Mouse (Mus musculus) R1 (cell line): ENCODE data around the gene Ahnak.
A peak's percentile ranks its signal among the peaks of the same experiment; 100 is the strongest.

ENCODE experiments used
- DNase-seq: peaks from one replicate; pipeline ENCODE4 v3.0.0-alpha.2; 2018; ENCODE audit warnings: low read depth, low spot score

Gene Ahnak

DNA sequence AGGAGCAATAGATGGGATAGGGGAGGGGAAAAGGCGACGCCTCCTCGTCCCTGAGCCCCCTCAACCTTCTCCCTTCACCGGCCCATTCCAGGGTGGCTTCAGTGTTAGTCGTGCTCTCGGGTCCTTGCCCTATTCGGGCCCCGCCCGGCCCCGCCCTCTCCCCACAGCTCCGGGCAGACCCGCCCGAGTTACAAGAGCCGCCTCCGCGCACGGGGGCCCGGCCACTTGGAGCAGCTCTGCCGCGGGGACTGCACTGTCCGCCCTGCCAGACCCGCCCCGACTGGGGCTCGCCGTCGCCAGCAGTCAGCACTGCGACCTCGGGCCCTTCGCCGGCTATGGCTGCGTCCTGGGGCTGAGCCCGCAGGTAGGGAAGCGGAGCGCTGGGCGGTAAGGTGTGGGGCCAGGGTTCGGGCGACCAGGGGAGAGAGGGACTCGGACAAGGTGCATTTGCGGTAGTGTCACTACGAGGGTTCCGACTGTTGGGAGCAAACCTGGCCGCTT is at the start of gene Ahnak:
Ahnak (plus strand) TSS at position 219 of the 501 bp plus-strand sequence.
- peak; percentile 78 for DNase-seq

DNA sequence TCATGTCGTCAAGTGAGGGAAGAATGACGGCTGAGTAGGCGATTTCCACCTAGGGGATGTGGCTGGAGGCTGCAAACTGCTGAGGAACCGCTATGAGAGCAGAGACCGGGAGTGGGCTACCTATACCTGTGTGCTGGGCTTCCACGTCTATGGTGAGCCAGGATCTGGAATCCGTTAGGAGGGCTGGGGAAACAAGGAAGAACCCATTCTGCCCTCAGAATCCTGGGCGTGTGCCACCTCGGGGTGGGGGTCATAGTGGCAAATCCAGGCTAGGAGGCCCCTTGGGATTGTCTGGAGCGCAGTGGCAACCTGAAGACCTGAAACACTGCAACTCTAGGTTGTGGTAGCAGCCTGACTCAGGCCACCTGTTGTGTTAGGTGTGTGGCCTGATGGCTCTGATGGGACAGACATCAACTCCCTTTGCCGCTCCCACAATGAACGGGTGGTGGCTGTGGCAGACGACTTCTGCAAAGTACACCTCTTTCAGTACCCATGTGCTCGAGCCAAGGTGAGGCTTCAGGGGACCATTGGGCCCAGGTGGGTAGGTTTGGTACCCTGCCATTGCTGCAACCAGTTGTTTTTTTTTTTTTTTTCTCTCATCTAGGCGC is 48.5 kb upstream of the Ahnak start:
- DNase-seq, result peak; percentile 42

DNA sequence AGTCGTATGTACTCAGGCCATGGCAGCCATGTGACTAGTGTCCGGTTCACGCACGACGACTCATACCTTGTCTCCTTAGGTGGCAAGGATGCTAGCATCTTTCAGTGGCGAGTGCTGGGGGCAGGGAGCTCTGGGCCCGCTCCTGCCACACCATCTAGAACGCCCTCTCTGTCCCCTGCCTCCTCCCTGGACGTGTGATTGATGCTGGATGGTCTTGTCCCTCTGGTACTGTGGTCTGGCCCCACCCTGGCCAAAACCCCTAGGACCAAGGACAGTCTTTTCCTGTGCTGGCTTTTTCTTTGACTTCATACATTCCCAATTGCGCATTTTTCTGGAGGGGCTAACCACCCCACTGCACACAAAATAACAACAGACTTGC is 48.0 kb upstream of the Ahnak start:
- DNase-seq, result no peak

GRCm38 (mm10) chr19:8941515-8942217 is 47.4 kb upstream of the Ahnak start, which contains the start of gene Mta2:
Gene Mta2 (plus strand): TSS chr19:8941875.
- DNase-seq, result peak; percentile 97

DNA sequence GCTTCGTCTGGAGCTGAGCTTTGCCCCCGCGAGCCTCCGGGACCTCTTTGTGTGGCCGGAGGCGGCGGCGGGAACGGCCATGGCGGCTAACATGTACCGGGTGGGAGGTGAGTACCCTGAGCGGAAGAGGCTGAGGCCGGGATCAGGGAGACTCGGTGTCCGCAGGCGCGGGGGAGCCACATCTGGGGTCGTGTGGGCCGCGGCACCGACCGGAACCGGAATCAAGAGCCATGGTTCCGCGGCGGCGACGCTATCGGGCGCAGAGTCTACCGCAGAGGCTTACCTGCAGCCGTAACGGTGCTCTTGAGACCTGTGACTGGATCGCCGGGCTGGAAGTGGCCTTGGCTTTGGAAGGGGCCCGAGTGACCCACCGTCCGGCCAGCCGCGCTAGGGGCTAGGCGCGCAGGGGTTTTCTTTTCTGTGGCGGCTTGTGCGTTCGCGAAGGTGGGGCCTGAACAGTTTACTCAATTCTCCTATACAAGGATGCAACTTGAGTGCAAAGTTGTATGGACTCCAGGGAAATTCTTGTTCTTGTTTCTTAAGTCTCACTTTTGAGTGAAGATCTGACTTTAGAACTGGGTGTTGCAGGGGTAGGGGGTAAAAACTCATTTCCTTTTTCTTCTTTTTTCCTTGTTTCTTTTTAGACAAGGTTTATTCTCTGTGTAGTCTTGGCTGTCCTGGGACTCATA is 46.7 kb upstream of the Ahnak start:
- peak; percentile 52 for DNase-seq

DNA sequence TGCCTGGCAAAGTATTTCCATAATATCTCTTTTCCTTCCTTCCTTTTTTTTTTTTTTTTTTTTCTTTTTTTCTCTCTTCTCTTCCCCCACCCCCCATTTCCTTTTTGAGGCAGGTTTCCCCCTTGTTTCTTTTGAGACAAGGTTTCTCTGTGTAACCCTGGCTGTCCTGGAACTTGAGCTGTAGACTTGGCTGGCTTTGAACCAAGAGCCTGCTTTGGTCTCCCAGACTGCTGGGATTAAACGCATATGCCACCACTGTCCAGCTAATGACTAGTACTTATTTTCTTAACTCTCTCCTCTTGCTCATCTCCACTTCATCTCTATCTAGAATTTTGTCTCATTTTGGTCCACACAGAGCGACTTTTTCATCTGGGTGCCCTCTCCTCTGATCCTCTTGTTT is 46.0 kb upstream of the Ahnak start:
- DNase-seq, result no peak

DNA sequence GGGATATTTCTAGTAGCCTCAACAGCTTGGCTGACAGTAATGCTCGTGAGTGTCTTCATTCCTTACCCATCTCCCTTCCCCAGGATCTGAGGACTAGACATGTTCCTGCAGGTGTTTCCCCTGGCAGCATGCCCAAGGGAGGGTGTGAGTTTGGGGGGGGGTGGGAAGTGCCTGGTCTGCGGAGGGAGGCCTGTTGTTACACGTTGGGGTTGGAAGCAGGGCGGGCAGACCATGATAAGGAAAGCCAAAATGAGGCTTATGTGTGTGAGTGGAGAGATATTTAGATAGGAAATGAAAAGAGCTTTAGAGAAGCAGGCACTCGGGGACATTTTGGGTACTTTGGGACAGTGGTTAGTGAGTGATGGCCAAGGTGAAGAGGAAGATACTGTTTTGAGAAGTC is 45.0 kb upstream of the Ahnak start:
- DNase-seq, result no peak

DNA sequence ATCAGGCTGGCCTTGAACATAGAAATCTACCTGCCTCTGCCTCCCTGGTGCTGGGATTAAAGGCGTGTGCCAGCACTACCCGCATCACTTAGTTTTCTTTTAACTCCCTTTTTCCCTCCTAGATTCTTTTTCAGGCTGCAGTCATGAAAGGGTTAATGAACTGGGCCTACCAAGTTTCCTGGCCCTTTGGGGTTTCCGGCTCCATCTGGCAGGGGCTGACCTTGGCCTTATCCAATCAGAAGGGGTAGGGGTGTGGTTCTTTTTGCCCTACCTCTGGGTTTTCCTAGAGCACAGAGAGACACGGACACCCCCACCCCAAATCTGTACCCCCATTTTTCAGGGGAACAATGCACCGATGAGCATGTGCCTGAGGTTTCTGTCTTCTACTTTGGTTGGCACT is 44.3 kb upstream of the Ahnak start:
- DNase-seq, result peak; percentile 95

GRCm38 (mm10) chr19:8945251-8945650 is 43.8 kb upstream of the Ahnak start:
- no peak for DNase-seq

DNA sequence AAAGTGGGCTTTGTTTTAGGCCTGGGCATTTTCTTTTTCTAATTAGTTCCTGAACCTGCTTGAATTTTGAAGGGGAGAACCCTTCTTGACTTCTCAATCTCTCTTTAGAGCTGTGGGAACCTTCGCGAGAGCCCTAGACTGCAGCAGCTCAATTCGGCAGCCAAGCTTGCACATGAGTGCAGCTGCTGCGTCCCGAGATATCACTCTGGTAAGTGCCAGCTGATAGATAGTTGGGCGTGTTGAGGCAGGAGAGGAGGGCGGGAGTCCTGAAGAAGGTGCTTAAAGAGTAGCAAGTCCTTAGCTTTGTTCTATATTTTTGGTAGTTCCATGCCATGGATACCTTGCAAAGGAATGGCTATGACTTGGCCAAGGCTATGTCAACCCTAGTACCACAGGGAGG is 42.2 kb upstream of the Ahnak start:
- DNase-seq, result no peak

DNA sequence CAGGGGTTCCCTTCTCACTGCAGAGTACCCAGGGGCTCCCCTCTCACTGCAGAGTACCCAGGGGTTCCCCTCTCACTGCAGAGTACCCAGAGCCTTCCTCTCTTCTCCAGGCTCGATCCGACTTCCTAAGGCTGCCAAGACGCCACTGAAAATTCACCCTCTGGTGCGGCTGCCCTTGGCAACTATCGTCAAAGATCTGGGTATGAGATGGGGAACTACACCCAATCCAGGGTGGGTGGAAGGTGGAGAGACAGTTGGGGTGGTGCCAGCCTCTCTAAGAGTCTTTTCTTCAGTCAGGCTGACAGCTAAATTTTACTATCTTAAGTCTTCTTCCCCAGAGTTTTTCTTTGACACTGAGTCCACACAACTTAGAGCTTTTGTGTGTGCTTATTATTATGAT is 38.9 kb upstream of the Ahnak start:
- no peak for DNase-seq

DNA sequence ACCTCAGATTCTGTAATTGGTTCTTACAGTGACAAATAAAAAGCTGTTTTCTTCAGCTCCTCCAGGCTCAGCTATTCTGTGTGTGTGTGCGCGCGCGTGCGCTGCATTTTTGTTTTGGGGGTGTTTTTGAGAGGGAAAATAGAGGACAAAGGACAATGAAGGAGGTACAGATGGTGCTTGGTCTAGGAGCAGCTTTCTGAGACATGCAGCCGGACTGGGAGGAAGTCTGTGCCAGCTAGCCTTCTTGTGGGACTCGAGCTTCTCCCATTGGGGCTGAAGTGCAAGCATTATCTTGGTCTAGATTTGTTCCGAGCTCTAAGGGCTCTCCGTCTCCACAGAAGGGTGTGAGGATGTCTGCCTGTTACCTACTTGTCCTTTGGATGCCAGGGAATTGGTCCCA is 36.8 kb upstream of the Ahnak start:
- DNase-seq, result no peak

DNA sequence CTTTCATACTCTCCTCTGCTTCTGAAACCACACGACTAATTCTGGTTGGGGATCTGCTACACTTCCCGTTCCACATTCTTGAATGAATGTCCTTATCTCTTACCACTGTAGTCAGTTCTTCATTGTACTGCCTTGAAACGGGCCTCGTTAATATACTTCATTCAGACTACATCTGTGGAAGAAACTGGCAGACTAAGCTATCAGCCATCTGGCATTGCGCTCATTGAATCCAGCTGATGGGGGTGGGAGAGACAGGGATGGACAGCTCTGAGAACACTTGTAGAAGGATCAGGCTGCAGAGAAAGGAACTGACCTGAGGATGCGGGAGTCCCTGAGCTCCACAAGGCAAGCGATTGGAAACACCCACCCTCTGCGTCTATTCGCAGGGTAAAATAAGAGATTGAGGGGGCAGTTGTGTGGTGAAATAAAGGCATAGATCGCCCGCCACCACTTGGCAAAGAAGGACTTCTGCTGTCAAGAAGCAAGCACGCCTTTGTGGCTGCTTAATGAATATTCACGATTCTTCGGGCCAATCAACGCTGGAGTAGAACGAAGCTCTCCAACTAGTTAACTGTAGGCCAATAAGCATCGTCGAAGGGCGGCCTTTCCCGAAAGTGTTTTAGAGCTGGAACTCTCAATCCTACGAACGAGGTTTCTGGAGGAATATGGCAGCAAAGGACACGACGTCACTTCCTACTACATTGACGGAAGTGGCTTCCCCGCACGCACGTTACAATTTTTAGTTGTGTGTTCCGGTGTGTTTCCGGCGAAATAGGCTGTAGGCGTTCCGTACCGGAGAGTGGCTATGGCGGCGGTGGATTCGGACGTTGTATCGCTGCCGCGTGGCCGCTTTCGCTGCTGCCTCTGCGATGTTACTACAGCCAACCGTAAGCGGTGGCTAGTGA is 35.7 kb upstream of the Ahnak start, which contains the start of gene Tut1:
Tut1 (plus strand) TSS at position 713 of the 905 bp plus-strand sequence.
- peak; percentile 99 for DNase-seq

- DNase-seq, result no peak
These were observed 34.9 kb upstream of the Ahnak start for GRCm38 (mm10) chr19:8954171-8954570.

DNA sequence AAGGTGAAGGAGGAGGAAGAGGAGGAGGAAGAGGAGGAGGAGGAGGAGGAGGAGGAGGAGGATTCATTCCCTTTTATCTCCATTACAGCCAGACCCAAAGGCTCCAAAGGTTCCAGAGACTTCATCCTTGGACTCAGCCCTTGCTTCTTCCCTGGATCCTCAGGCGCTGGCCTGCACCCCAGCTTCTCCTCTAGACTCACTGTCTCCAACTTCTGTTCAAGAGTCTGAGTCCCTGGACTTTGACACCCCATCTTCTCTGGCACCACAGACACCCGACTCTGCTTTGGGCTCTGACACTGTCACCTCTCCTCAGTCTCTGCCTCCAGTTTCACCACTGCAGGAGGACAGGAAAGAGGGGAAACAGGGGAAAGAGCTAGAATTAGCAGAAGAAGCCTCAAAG is 26.8 kb upstream of the Ahnak start:
- no peak for DNase-seq

DNA sequence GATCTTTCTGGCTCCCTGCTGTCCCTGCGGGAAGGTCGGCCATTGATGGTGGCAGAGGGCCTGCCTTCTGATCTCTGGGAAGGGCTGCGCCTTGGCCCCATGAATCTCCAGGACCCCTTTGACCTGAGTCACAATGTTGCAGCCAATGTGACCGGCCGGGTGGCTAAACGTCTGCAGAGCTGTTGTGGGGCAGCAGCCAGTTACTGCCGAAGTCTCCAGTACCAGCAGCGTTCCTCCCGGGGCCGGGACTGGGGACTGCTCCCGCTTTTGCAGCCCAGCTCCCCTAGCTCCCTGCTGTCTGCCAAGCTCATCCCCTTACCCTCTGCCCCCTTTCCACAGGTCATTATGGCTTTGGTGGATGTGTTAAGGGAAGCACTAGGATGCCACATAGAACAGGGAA is 24.0 kb upstream of the Ahnak start:
- DNase-seq, result no peak

GRCm38 (mm10) chr19:8965771-8966170 is 23.3 kb upstream of the Ahnak start:
- no peak for DNase-seq

GRCm38 (mm10) chr19:8966198-8966589 is 22.9 kb upstream of the Ahnak start:
- DNase-seq, result no peak

GRCm38 (mm10) chr19:8966590-8967372 is 22.3 kb upstream of the Ahnak start, which contains the start of gene Eef1g:
Gene Eef1g (plus strand): TSS chr19:8967041.
- peak; percentile 100 for DNase-seq

DNA sequence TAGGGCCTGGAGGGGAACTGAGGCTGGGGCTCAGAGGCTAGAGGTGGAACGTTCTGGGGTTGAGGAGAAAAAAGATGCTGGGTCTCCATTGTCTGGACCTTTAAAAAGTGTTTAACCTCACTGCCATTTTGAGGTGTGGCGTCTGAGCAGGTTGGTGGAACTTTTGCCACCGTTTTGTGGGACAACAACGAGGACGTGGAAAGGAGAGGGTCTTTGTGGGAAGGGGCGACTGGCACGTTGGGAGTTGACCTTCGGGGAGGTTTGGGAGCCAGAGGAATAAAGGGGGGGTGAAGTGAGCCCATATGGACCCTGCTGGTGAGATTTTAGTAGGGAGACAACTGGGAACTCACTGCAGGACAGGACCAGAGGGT is 21.7 kb upstream of the Ahnak start:
- DNase-seq, result no peak

DNA sequence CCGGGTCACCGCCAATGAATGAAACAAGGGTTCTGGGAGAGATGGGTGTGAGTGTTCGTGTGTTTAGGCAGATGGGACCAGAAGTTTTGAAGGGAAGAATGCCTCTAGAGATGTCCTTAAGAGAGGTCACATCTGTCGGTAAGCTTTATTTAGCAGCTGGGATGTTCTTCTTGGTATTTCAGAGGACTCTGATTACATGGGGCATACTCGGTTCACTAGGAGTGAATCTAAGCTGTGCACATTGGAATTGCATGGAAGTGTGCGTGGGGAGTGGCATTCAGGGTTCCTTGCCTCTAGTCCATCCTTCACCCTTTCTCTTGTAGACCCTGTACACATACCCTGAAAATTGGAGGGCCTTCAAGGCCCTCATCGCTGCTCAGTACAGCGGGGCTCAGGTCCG is 21.2 kb upstream of the Ahnak start:
- no peak for DNase-seq
